Mouse (Mus musculus) lung, postnatal 0 days (tissue): ENCODE data around the gene Adam12. TPM values are rescaled to one million over a fixed set of nuclear protein-coding genes. Genes with fewer than 3 reads are reported as not detected.

ENCODE experiments used
- ATAC-seq: fragments of 200-750 bp; cut with Nextera tagmentation; 2 replicates; pipeline ENCODE4 v1.8.0; 2017; ENCODE audit warnings: moderate library complexity
- DNase-seq: peaks from one replicate; pipeline ENCODE4 v3.0.0-alpha.2; 2016; ENCODE audit warnings: low spot score
- H3K27ac ChIP-seq: fragments of 300-500 bp; sonication (generic); 2 replicates; pipeline ENCODE4 v1.5.1; 2014; ENCODE audit warnings: antibody characterized with exemption, mild to moderate bottlenecking, low read length, mixed read lengths
- H3K27me3 ChIP-seq: fragments of 300-500 bp; sonication (generic); replicated peaks from 2 replicates; pipeline ENCODE4 v1.6.1; 2014; ENCODE audit warnings: low read length, mixed read lengths; ENCODE audit not compliant: insufficient read depth
- H3K36me3 ChIP-seq: fragments of 300-500 bp; sonication (generic); 2 replicates; pipeline ENCODE4 v1.6.1; 2014; ENCODE audit warnings: low read length, mixed read lengths; ENCODE audit not compliant: insufficient read depth
- H3K4me1 ChIP-seq: fragments of 300-500 bp; sonication (generic); 2 replicates; pipeline ENCODE4 v1.6.1; 2014; ENCODE audit warnings: antibody characterized with exemption, low read depth, low read length, mixed read lengths; ENCODE audit not compliant: insufficient read depth
- H3K4me2 ChIP-seq: fragments of 300-500 bp; sonication (generic); replicated peaks from 2 replicates; pipeline ENCODE4 v1.6.1; 2014; ENCODE audit warnings: low read depth, mild to moderate bottlenecking, low read length, moderate library complexity, mixed read lengths
- H3K4me3 ChIP-seq: fragments of 300-500 bp; sonication (generic); 2 replicates; pipeline ENCODE4 v1.5.1; 2014; ENCODE audit warnings: low read depth, low read length
- H3K9ac ChIP-seq: fragments of 300-500 bp; sonication (generic); replicated peaks from 2 replicates; pipeline ENCODE4 v1.6.1; 2014; ENCODE audit warnings: low read depth, mild to moderate bottlenecking
- H3K9me3 ChIP-seq: fragments of 300-500 bp; sonication (generic); 2 replicates; pipeline ENCODE4 v1.6.1; 2016; ENCODE audit warnings: low read length, mixed read lengths
- CTCF ChIP-seq: IDR thresholded peaks from 2 replicates; pipeline ENCODE4 v1.5.1; 2016; ENCODE audit warnings: antibody characterized with exemption, mild to moderate bottlenecking
- EP300 ChIP-seq: IDR thresholded peaks from 2 replicates; pipeline ENCODE4 v1.6.1; 2016; ENCODE audit warnings: antibody characterized with exemption, mild to moderate bottlenecking, control low read depth
- WGBS: fragments of 180-500 bp; shearing (Covaris S2); extraction: QIAGEN DNeasy Blood & Tissue Kit; methylation state at CpG from one replicate; pipeline ENCODE4 v1.1.7; 2014; 5-methylcytosine and 5-hydroxymethylcytosine counted together
- polyA plus RNA-seq: library from polyadenylated mRNA; unstranded; fragments of >200 nt; fragmentation: Nextera tagmentation; extraction: Ambion mirVana; gene quantifications from 2 replicates; pipeline ENCODE4 v1.2.1, GENCODE M21; 2015

The Adam12 gene
- polyA plus RNA-seq, 1 experiment from 2014 or later, result 2.5 TPM

DNA sequence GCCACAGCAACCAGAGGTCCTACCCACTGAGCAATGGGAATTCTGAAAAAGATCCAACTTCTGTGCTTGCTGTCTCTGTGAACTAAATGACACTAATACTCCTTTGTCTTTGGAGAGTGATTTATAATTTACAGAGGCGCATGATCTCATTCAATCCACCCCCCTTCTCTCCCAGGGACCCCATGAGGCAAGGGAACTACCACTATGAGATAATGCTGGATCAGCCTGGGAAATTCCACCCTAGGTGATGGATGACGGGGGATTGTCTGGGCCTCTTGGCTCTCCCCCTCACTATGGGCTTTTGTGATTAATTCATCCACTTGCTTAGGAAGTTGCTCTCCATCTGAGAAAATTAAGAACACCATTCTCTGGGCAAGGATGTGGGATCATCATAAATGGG lies 274.1 kb downstream of the Adam12 start:
- Histone ChIP-seq H3K36me3 (no peaks in the 10 kb centered on the region), H3K4me1 (no peaks in the 10 kb centered on the region), H3K9ac (no peak overlapping the region), H3K9me3 (no peaks in the 10 kb centered on the region), H3K4me3 (no peak overlapping the region), H3K4me2 (no peak overlapping the region), H3K27me3 (no peaks in the 10 kb centered on the region), H3K27ac (no peak overlapping the region)
- TF ChIP-seq CTCF (no peak), EP300 (no peak)
- DNase-seq (no peak), ATAC-seq (no peak)
- 70% methylated on average over 2 of the region's 2 CpGs for WGBS

DNA sequence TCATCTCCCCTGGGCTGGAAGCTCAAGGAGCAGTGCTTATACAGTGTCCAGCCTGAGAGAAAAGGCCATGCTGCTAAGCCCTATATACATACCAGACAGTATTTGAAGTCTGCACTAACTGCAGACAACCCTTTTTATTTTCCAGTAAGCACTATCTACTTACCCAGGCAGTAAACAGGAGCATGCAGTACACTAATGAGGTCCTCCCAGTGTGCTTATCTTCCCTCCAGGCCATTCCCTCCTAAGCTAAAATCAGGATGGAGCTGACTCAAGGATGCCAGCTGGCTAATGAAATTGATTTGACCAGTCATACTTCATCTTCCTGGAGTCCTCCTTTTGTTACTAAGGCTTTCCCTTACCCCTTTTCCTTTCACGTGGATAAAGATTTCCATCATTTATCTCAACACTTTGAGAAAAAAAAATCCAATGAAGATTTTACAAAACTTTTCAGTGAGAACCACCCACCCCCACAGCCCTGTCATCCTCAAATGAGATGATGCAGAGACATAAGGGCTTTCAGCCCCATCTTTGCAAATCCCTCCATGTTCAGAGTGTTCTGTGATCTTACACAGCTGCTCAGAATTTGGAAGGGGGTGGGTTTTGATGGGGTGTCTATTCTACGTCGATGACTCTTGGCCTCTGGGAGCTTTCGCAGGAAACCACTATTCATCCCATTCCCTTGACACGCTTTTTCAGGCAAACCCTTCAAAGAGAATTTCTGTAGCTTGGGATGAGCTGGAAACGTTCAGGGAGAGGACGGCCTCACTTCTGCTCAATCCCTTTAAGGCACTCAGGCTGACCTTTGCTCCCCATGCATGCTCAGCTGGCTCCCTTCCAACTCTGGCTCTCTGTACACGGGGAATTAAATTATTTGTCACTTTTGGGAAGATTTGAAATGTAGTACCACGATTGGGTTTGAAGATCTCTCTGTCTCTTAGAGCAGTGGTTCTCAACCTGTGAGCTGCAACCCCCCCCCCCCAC lies 277.5 kb downstream of the Adam12 start:
- no peak overlapping the region for H3K9ac ChIP-seq
- no peak overlapping the region for H3K27ac ChIP-seq
- DNase-seq, result peak; percentile 56
- H3K4me1 ChIP-seq, result no peaks in the 10 kb centered on the region
- H3K4me3 ChIP-seq, result no peak overlapping the region
- TF ChIP-seq CTCF (no peak), EP300 (peak; percentile 70)
- peak; percentile 82 for ATAC-seq
- H3K4me2 ChIP-seq, result no peak overlapping the region
- H3K36me3 ChIP-seq, result no peaks in the 10 kb centered on the region
- H3K27me3 ChIP-seq, result no peaks in the 10 kb centered on the region
- WGBS, result 45% methylated on average over 9 of the region's 9 CpGs
- no peaks in the 10 kb centered on the region for H3K9me3 ChIP-seq

DNA sequence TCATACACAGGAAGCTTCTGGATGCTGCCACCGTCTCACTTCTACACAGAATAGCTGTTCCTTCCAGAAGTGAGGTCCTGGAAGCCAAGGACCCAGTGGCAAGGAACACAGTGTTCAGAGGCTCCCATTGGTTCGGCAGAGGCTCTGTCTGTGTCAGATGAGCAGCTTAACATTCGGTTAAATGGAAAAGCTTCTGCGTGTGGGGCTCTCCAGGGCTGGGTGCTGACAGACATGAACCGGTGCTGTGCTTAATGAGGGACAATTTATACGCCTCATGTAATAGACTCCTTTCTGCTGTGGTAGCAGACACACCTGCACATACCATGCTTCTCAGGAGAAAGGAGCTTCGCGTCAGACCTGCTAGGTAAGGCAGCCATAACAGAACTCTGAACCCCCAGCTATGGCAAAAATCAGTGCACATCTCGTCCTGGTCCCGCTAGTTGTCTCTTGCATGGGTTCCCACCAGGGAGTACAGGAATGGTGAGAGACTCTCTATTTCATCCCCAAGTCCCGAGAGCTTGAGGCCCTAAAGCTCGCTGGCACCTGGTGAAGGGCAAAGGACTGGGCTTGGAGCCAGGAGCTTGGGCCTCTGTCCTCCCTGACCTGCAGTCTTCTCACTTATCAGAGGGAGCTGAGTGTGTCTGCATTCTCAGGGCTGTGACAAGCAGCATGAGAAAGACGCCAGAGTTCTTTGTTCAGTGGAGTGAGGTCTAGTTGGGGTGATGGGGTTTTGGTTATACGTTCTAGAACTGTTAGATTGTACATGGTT lies 280.0 kb downstream of the Adam12 start:
- Histone ChIP-seq H3K9me3 (no peaks in the 10 kb centered on the region), H3K27ac (no peak overlapping the region), H3K27me3 (no peaks in the 10 kb centered on the region), H3K9ac (no peak overlapping the region), H3K4me1 (no peaks in the 10 kb centered on the region), H3K36me3 (no peaks in the 10 kb centered on the region), H3K4me2 (no peak overlapping the region), H3K4me3 (no peak overlapping the region)
- no peak for ATAC-seq
- no peak for TF ChIP-seq EP300
- TF ChIP-seq CTCF, result no peak
- 72% methylated on average over 14 of the region's 14 CpGs for WGBS
- DNase-seq, result no peak

DNA sequence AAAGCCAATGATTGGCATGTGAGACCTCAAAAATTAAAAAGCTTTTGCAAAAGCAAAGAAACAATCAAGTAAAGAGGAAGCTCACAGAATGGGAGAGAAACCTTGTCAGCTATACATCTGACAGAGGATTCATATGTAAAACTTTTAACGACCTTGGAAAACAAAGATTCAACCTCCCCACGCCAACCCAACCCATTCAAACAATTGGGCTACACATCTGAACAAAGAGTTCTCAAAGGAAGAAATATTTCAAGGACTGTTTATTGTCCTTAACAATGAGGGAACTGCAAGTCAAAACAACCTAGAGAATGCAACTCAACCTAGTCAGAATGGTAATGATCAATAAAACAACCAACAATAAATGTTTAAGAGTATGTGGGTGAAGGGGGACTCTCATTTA lies 284.6 kb downstream of the Adam12 start:
- H3K4me2 ChIP-seq, result no peak overlapping the region
- 75% methylated on average over 2 of the region's 2 CpGs for WGBS
- no peak overlapping the region for H3K27ac ChIP-seq
- no peaks in the 10 kb centered on the region for H3K9me3 ChIP-seq
- no peak overlapping the region for H3K9ac ChIP-seq
- DNase-seq (no peak), ATAC-seq (no peak)
- no peaks in the 10 kb centered on the region for H3K27me3 ChIP-seq
- H3K4me1 ChIP-seq, result no peaks in the 10 kb centered on the region
- no peaks in the 10 kb centered on the region for H3K36me3 ChIP-seq
- H3K4me3 ChIP-seq, result no peak overlapping the region
- no peak for TF ChIP-seq CTCF
- no peak for TF ChIP-seq EP300

DNA sequence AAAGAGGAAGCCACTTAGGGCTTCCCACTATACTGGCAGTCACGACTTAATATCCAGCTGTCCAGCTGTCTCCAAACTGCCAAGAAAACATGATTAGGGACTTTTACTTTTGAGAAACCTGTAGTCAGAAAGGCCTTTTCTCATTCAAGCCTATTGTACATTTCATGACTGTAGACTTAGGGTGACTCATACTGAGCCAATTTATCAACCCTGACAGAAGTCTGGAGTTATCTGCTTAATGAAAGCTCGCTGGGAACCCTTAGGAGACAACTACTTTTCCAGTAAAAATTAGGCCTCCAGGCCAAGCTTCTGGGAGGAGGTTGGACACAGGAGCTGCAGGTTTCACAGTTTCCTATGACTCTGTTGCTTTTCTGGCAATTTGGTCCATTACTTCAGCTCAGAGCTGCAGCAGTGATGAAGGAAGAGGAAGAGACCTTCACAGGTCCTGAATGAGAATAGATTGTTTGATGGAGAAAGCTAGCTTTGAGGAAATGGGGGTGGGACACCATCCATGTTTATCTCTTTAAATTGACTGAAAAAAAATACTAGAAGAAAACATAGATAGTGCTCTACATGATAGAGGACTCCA lies 285.1 kb downstream of the Adam12 start:
- no peak overlapping the region for H3K4me3 ChIP-seq

DNA sequence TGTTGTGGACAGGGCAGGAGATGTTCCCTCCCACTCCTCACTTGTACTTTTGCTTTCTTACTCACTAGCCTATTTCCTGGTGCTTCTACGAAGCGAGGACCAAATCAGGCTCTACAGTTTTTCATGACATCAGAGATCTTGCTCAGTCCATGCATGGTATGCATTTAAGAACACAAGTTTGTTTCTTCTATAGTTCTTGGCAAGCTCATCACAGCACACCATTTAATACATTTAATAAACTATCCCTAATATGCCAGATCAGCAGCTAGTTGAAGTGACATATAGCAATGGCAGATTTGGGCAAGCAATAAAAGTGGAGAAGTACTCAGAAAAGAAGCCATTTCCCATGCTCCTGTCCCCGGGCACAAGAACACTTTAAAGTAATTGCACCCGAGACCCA lies 285.8 kb downstream of the Adam12 start:
- no peak overlapping the region for H3K4me3 ChIP-seq
- no peak for DNase-seq
- ATAC-seq, result no peak
- no peaks in the 10 kb centered on the region for H3K4me1 ChIP-seq
- TF ChIP-seq EP300, result no peak
- no peak for TF ChIP-seq CTCF
- H3K4me2 ChIP-seq, result no peak overlapping the region
- no peaks in the 10 kb centered on the region for H3K36me3 ChIP-seq
- H3K27ac ChIP-seq, result no peak overlapping the region
- H3K9ac ChIP-seq, result no peak overlapping the region
- WGBS, result 65% methylated on average over 4 of the region's 4 CpGs
- H3K27me3 ChIP-seq, result no peaks in the 10 kb centered on the region
- H3K9me3 ChIP-seq, result no peaks in the 10 kb centered on the region

More for the DNA sequence above, 285.1 kb downstream of the Adam12 start:
- H3K4me1 ChIP-seq, result no peaks in the 10 kb centered on the region
- TF ChIP-seq EP300, result no peak
- no peak for TF ChIP-seq CTCF
- DNase-seq (peak; percentile 42), ATAC-seq (peak; percentile 37; the same call in 1 of the 2 replicates)
- no peaks in the 10 kb centered on the region for H3K27me3 ChIP-seq
- H3K4me2 ChIP-seq, result no peak overlapping the region
- 40% methylated on average over 2 of the region's 2 CpGs for WGBS
- H3K9me3 ChIP-seq, result no peaks in the 10 kb centered on the region
- no peaks in the 10 kb centered on the region for H3K36me3 ChIP-seq
- H3K27ac ChIP-seq, result no peak overlapping the region
- H3K9ac ChIP-seq, result no peak overlapping the region
